Mouse (Mus musculus) megakaryocyte-erythroid progenitor cell, adult 5-6 weeks (primary cell): Measurements from ENCODE around the gene Dhrs3. TPM values are rescaled to one million over a fixed set of nuclear protein-coding genes. Genes with fewer than 3 reads are reported as not detected.

Experiments
- ATAC-seq: replicated peaks from 2 replicates; pipeline ENCODE4 v1.8.0; 2016; ENCODE audit warnings: mild to moderate bottlenecking, inconsistent platforms; ENCODE audit not compliant: severe bottlenecking, poor library complexity, low FRiP score, low TSS enrichment
- total RNA-seq, 2 experiments: library from RNA; stranded (forward) in 1 of 2; stranded (reverse) in 1 of 2; fragments of 200-1000, 215-1000 nt in 1 of 2; fragments of >200 nt in 1 of 2; fragmentation: Nextera tagmentation in 1 of 2; gene quantifications; 2 replicates each; pipeline ENCODE4 v1.2.3; 2014 to 2017

Dhrs3 gene
- total RNA-seq (2014; fragmentation: Nextera tagmentation) (1.9 and 11.1 TPM in 2 replicates), total RNA-seq (2017) (3.0 and 6.7 TPM in 2 replicates)

DNA sequence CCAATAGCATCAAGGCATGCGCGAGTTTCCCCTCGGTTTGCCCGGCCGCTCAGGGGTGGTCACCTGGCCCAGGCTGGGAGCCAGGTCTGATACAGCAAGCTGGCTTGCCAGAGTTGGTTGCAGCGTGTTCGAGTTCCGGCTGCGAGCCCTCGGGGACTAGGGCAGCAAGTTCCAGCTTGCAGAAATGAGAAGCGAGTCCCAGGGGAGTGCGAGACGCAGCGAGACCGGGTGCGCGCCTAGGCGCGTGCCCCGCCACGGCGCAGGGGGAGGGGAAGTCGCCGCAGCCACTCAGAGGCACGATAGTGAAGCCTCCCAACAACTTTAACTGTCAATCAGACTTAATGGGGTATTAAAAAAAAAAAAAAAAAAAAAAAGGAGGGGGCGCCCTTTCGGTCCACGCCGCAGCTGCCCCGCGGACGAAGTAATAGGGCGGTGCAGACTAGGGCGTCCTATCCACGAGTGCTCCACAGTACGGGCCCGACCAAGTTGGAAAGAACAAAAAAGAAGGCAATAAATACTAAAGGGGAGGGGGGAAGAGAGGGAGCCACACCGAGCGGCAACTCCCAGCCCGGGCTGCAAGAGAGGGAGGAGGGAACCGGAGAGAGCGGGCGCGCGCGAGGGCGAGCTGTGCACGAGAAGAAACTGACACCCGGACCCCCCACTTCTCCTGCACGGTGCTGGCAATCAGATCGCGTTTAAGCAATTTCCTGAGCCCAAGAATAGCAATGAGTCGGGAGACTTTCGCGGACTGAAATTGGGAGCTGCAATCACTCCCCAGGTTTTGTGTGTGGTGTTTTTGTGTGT is at the start of gene Dhrs3:
Gene Dhrs3, plus strand, starts transcription at position 695 of the 804 bp plus-strand sequence.
- ATAC-seq, result peak; percentile 66

- ATAC-seq, result no peak
Observed at GRCm38 (mm10) chr4:144861756-144862505, 30.7 kb upstream of the Dhrs3 start.

DNA sequence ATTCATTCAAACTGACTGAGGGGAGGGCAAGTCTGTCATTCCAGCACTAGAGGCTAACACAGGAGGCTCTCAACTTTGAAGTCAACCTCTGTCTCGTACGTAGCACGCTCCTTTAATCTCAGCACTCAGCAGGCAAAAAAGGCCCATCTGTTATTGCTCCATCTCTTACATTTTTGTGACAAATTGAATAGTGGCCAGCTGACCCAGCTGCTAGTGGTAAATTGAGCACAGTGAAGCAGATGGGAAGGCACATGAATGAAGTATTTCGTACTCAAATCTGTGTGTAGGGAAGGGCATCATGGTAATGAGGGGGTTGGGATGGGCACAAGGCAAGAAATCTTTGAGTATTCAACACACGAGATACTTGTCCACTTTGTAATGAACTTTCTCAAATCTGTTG is 24.7 kb upstream of the Dhrs3 start:
- no peak for ATAC-seq

DNA sequence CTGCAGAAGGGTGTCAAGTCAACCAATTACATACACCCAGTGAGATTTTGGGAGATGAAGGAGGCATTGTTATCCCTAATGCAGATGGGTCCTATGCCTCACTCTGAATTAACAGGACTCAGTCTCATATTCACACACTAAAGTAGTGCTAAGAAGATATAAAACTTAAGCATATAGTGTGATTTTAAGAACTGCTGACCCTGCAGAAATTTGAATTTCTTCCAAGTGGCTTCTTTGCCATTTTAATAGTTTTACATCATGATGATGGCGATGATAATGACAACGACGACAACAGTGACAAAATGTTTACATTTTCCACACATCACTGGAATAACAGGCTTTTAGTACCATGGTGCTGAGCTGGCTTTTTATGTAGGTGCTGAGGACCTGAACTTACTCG is 24.0 kb upstream of the Dhrs3 start:
- ATAC-seq, result no peak

DNA sequence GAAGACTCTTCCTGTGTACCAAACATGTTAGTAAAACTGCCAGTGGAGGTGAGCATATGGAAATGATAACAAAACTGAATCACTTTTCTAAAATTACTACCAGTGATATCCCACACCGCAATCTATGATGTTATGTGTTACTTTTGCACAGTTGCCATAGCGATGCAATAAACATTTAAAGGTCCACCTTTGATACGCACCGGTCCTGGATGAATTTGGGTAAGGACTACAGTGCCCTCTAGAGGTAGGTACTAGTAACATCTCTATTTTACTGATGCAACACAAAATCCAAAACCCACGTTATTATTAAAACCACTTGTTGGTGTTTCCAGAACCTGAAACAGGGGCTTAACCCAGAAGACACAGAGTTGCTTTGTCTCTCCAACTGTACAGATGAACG is 19.7 kb upstream of the Dhrs3 start:
- peak; percentile 69 for ATAC-seq

DNA sequence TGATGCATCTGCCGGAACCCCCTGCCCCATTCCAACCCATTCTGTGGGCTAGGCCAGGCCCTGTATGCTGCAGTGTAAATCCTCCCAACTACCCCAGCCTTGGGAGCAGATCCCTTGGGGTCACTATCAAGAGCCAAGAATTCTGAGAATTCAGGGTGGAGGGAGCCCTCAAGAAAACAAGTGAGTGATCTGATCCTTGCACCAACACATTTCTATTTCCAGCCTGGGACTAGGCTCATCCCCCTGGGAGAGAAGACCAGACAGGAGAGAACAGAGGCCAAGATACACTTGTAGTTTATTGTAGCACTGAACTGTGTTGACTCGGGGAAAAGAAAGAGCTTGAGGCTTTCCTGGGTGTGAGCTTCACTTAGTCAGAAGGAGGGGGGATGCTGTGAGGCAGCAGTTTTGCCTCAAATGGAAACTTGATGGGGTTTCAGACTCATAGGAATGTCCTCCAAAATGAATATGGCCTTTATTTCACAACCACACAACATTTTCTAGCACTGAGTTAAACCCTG is 17.0 kb upstream of the Dhrs3 start:
- no peak for ATAC-seq

DNA sequence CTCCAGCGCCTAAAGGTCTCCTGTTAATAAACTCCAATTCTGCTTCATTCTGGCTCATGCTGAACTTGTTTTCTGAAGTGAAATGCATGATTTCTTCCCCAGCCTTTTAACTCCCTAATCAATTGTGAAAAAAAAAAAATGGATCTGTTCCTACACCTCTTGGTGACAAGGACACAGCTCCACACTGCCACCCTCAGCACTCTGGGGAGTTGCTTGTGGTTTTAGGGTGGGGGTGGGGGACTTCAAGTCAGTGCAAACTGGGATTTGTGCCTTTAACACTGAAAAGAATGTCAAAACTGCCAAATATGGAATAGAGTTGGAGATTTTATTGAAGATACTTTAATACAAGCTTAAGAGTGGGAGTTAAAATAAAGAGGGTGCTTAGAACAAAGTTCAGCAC is 13.1 kb upstream of the Dhrs3 start:
- no peak for ATAC-seq

DNA sequence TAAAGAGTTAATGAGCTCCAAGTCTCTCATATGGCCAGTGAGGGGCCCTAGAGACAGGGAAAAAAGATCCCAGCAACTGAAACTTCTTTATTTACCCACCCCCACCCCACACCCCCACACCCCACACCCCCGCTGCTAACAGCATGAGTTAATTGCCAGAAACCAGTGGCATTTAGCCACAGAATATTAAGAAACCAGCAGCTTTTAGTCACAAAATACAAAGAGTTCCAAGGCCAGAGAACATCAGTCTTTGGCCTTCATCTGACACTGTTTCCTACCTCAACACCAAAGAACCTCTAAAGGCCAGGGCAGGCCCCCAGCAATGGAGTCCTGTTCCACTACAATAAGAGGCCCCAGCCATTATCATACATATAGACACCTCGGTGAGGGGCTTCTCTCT is 11.3 kb upstream of the Dhrs3 start:
- ATAC-seq, result no peak

- no peak for ATAC-seq
Observed at GRCm38 (mm10) chr4:144882881-144883331, 9.7 kb upstream of the Dhrs3 start.

DNA sequence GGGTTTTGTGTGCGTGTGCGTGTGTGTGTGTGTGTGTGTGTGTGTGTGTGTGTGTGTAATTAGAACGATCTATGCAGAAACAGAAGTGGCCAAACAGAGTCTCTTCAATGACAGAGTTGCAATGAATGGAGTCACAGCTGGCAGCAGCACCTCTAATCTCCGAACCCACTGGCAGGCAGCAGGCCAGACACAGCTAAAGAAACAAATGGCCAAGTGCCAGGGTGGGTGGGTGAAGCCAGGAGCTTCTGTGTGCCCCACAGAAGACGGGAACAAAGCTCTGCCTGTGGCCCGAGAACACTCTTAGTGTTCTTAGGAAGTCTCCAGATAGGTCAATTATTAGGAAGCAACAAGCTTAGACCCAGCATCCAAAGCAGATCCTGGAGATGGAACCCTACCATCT is 6.2 kb upstream of the Dhrs3 start:
- no peak; the same call in 1 of the 2 replicates for ATAC-seq

GRCm38 (mm10) chr4:144888750-144889149 is 3.9 kb upstream of the Dhrs3 start:
- ATAC-seq, result no peak

- ATAC-seq, result no peak
Observed at GRCm38 (mm10) chr4:144889505-144890301, 2.9 kb upstream of the Dhrs3 start.

GRCm38 (mm10) chr4:144890690-144891120 is 1.9 kb upstream of the Dhrs3 start:
- peak; percentile 52 for ATAC-seq

DNA sequence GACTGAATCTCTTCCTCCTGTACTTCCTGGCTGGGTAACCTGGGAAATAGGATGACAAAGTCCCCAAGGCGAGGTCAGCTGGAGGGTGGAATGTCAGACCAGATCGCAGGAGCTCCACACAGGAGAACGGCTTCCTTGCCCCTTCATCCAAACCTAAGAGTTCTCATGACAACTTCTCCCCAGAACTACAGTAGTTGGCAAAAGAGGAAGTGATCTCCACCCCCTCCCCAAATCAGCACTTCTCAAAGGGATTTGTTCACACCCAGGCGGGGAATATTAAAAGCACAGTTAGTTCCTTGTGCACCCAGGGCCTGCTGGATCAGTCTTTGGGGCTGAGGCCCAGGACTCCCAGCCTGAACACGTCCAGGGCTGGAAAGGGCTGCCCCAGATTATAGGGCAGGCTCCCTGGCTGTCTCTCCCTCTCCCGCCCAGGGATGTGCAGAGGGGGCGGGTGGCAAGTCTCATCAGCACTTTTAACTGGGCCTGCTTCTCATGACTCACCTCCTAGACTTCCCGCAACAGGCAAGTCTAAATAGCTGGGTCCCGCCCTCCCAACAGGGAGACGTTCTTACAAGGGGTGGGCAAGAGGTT is 1.4 kb upstream of the Dhrs3 start:
- ATAC-seq, result 0 out of 2 replicates have a peak, but pooled peaks have one; percentile 3

- no peak for ATAC-seq
Observed at GRCm38 (mm10) chr4:144891743-144892132, 889 bp upstream of the Dhrs3 start.

GRCm38 (mm10) chr4:144892937-144893272 is 278 bp downstream of the Dhrs3 start:
- ATAC-seq, result no peak

GRCm38 (mm10) chr4:144893561-144894486 is 1.2 kb downstream of the Dhrs3 start:
- ATAC-seq, result peak; percentile 16

DNA sequence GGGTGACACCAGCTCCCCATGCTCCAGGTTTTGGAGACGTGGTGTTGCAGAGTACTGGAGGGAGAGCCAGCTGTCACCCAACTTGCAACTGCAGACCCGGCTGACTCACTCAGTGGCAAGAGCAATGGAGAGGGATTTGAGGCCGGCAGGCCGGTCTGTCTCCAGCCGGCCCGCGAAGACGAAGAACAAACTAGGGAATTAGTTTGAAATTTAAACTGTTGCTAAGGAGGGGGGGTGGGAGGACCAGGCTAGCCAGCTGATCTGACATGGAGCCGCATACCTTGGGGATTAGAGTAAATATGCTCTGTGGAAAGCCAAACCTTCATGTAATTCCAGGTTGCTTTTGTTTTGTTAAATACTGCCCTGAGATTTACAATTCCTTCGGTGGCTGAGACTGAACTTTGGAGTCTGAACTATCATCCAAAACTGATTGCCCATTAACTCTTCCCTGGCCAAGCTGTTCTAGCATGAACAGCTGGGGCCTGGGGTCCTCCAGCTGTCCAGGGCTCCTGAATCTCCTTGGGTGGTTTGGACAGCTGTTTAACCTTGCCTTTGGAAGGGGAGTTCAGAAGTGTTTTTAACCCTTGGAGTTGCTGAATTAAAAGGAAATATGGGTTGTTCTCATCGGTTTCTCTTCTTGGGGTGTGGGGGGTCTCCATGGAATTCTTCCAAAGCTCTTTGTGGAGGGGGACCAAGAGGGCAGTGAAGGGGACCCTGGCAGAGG is 2.0 kb downstream of the Dhrs3 start:
- no peak for ATAC-seq
